Mouse (Mus musculus) spleen, adult 2 months (tissue): ENCODE measurements around the gene 1110032A03Rik.

ENCODE experiments used
- CTCF ChIP-seq: fragments of 200-500 bp; IDR thresholded peaks from 2 replicates; pipeline ENCODE4 v1.5.1; 2011; ENCODE audit warnings: mild to moderate bottlenecking, inconsistent platforms; ENCODE audit not compliant: insufficient read depth, insufficient read length, insufficient replicate concordance; ENCODE audit errors: extremely low read depth
- POLR2A ChIP-seq: fragments of 200-500 bp; IDR thresholded peaks from 2 replicates; pipeline ENCODE4 v1.6.1; 2011; ENCODE audit warnings: low read depth, low read length, inconsistent platforms

DNA sequence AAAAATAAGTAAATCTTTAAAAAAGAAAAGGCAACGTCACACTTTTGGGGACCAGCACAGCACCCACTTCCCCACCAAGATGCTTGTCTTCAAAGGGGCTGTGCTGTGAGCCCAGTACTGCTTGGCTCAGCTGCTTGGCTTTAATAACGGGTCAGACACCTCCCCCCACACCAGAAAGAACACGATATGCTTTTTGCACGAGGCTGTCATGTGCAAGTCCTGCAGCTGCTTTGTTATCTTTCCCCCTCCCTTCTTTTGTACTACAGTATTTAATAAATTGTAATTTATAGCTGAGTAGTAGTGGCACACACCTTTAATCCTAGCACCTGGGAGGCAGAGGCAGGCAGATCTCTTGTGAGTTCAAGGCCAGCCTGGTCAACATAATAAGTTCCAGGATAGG lies 56.4 kb downstream of the 1110032A03Rik start:
- TF ChIP-seq CTCF (no peak), POLR2A (no peak)
